Mouse (Mus musculus) MEL (cell line): ENCODE measurements around the gene Rhoh. TPM values are rescaled to one million over a fixed set of nuclear protein-coding genes. Genes with fewer than 3 reads are reported as not detected.

Experiments used
- DNase-seq: peaks from one replicate; pipeline ENCODE4 v3.0.0; 2011; ENCODE audit warnings: low read depth, low spot score
- H3K27ac ChIP-seq: 2 replicates; pipeline ENCODE4 v1.5.1; 2012; ENCODE audit warnings: low read depth, mild to moderate bottlenecking, control low read depth, low read length, moderate library complexity; ENCODE audit not compliant: control insufficient read depth
- H3K27me3 ChIP-seq, 2 experiments: fragments of 150-350 bp in 1 of 2; sonication (generic) in 1 of 2; 2 replicates each; pipeline ENCODE4 v1.6.1; 2012; ENCODE audit warnings: low read length in 2 of 2, mild to moderate bottlenecking in 2 of 2, improper control_type of control experiment in 1 of 2, moderate library complexity in 1 of 2; ENCODE audit not compliant: insufficient read depth in 2 of 2, control insufficient read depth in 1 of 2
- H3K36me3 ChIP-seq, 2 experiments: 2 replicates each; pipeline ENCODE4 v1.6.1; 2012 to 2014; ENCODE audit warnings: low read length in 2 of 2, improper control_type of control experiment in 1 of 2, inconsistent platforms in 1 of 2, mild to moderate bottlenecking in 1 of 2; ENCODE audit not compliant: insufficient read depth in 2 of 2, control insufficient read depth in 1 of 2
- H3K4me1 ChIP-seq, 2 experiments: fragments of 150-350 bp in 1 of 2; sonication (generic) in 1 of 2; 2 replicates each; pipeline ENCODE4 v1.6.1; 2012; ENCODE audit warnings: low read length in 2 of 2, improper control_type of control experiment in 1 of 2, mild to moderate bottlenecking in 1 of 2; ENCODE audit not compliant: insufficient read depth in 2 of 2, control insufficient read depth in 1 of 2
- H3K4me3 ChIP-seq, 2 experiments: fragments of 150-350 bp in 1 of 2; sonication (generic) in 1 of 2; 2 replicates each; pipeline ENCODE4 v1.5.1; 2012; ENCODE audit warnings: low read depth in 2 of 2, low read length in 2 of 2, mild to moderate bottlenecking in 2 of 2, moderate library complexity in 2 of 2, control low read depth in 1 of 2, improper control_type of control experiment in 1 of 2; ENCODE audit not compliant: control insufficient read depth in 1 of 2, insufficient read depth in 1 of 2
- H3K79me2 ChIP-seq: 2 replicates; pipeline ENCODE4 v1.6.1; 2012; ENCODE audit warnings: mild to moderate bottlenecking, low read length, moderate library complexity; ENCODE audit not compliant: control insufficient read depth, poor library complexity, insufficient read depth
- H3K9ac ChIP-seq: 2 replicates; pipeline ENCODE4 v1.6.1; 2012; ENCODE audit warnings: low read depth, mild to moderate bottlenecking, control low read depth, low read length, moderate library complexity; ENCODE audit not compliant: control insufficient read depth, poor library complexity, severe bottlenecking
- H3K9me3 ChIP-seq: fragments of 150-350 bp; sonication (generic); replicated peaks from 2 replicates; pipeline ENCODE4 v1.6.1; 2012; ENCODE audit warnings: mild to moderate bottlenecking, low read length, improper control_type of control experiment, moderate library complexity; ENCODE audit not compliant: insufficient read depth
- BHLHE40 ChIP-seq: IDR thresholded peaks from 2 replicates; pipeline ENCODE4 v1.6.1; 2012; ENCODE audit warnings: low read depth, mild to moderate bottlenecking, inconsistent platforms, low read length, improper control_type of control experiment, borderline replicate concordance
- EP300 ChIP-seq, 2 experiments: IDR thresholded peaks; 2 replicates each; pipeline ENCODE4 v1.6.1; 2011; ENCODE audit warnings: improper control_type of control experiment in 2 of 2, low read length in 2 of 2, low read depth in 1 of 2, mild to moderate bottlenecking in 1 of 2
- GATA1 ChIP-seq: IDR thresholded peaks from 2 replicates; pipeline ENCODE4 v1.6.1; 2011; ENCODE audit warnings: low read depth, low read length, improper control_type of control experiment
- HCFC1 ChIP-seq: IDR thresholded peaks from 2 replicates; pipeline ENCODE4 v1.6.1; 2012; ENCODE audit warnings: low read depth, mild to moderate bottlenecking, inconsistent platforms, low read length, improper control_type of control experiment, moderate library complexity
- MYC ChIP-seq: IDR thresholded peaks from 2 replicates; pipeline ENCODE4 v1.6.1; 2011; ENCODE audit warnings: low read depth, mild to moderate bottlenecking, low read length, improper control_type of control experiment, moderate library complexity
- NRF1 ChIP-seq: IDR thresholded peaks from 2 replicates; pipeline ENCODE4 v1.6.1; 2014; ENCODE audit warnings: low read depth, mild to moderate bottlenecking, inconsistent platforms, low read length, improper control_type of control experiment, moderate library complexity; ENCODE audit not compliant: poor library complexity, insufficient read depth, severe bottlenecking
- POLR2A ChIP-seq, 2 experiments: IDR thresholded peaks; 2 replicates each; pipeline ENCODE4 v1.6.1; 2011 to 2012; ENCODE audit warnings: low read length in 2 of 2, mild to moderate bottlenecking in 2 of 2, control low read depth in 1 of 2, improper control_type of control experiment in 1 of 2, low read depth in 1 of 2, moderate library complexity in 1 of 2; ENCODE audit not compliant: control insufficient read depth in 1 of 2, insufficient read depth in 1 of 2, poor library complexity in 1 of 2
- RAD21 ChIP-seq: IDR thresholded peaks from 2 replicates; pipeline ENCODE4 v1.6.1; 2011; ENCODE audit warnings: mild to moderate bottlenecking, low read depth, low read length, improper control_type of control experiment
- RCOR1 ChIP-seq: IDR thresholded peaks from 2 replicates; pipeline ENCODE4 v1.6.1; 2012; ENCODE audit warnings: low read depth, mild to moderate bottlenecking, inconsistent platforms, low read length, improper control_type of control experiment
- SMC3 ChIP-seq: IDR thresholded peaks from 2 replicates; pipeline ENCODE4 v1.6.1; 2011; ENCODE audit warnings: low read depth, low read length, improper control_type of control experiment
- TCF12 ChIP-seq: IDR thresholded peaks from 2 replicates; pipeline ENCODE4 v1.6.1; 2014; ENCODE audit warnings: low read depth, mild to moderate bottlenecking, inconsistent platforms, low read length, improper control_type of control experiment, moderate library complexity
- UBTF ChIP-seq: IDR thresholded peaks from 2 replicates; pipeline ENCODE4 v1.6.1; 2012; ENCODE audit warnings: low read depth, mild to moderate bottlenecking, inconsistent platforms, low read length, improper control_type of control experiment, moderate library complexity, borderline replicate concordance; ENCODE audit not compliant: insufficient read depth
- USF2 ChIP-seq, 2 experiments: IDR thresholded peaks; 2 replicates each; pipeline ENCODE4 v1.6.1; 2011 to 2012; ENCODE audit warnings: improper control_type of control experiment in 2 of 2, low read length in 2 of 2, borderline replicate concordance in 1 of 2, inconsistent platforms in 1 of 2, low read depth in 1 of 2, mild to moderate bottlenecking in 1 of 2; ENCODE audit not compliant: insufficient read depth in 1 of 2
- ZMIZ1 ChIP-seq: IDR thresholded peaks from 2 replicates; pipeline ENCODE4 v1.6.1; 2012; ENCODE audit warnings: low read depth, mild to moderate bottlenecking, inconsistent platforms, low read length, improper control_type of control experiment, moderate library complexity
- polyA plus RNA-seq, 2 experiments: library from polyadenylated mRNA; stranded (reverse) in 1 of 2; unstranded in 1 of 2; fragments of >175 nt in 1 of 2; fragments of >200 nt in 1 of 2; gene quantifications; 2 replicates each; pipeline versions ENCODE4 v1.2.1 to v1.2.4; 2012; ENCODE audit warnings: low replicate concordance in 2 of 2, low read depth in 1 of 2; ENCODE audit not compliant: insufficient read length in 2 of 2, insufficient read depth in 1 of 2, missing spikeins in 1 of 2
- total RNA-seq: library from RNA; depleted of rRNA; stranded (reverse); fragments of 300-350 nt; gene quantifications from 2 replicates; pipeline ENCODE4 v1.2.3, GENCODE M21; 2012

Rhoh gene
- total and polyA plus RNA-seq, 3 experiments, result 0.15 to 0.31 TPM; not detected in 1

DNA sequence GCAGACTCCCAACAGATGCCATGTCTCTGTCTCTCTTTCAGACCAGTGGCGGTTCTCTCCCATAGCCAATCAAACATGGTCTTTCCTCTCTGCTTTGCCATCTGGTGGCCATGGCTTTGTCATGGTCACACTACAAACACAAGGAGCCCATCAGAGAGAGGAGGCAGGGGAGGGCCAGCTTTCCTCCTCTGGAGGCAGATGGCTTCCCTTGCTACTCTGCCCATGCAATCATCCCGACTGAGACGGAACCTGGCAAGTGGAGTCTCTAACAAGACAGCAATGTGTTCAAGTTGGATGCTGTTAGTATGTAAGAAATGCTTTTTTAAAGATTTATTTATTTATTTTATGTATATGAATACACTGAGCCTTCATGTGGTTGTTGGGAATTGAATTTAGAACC is 58.9 kb downstream of the Rhoh start:
- TF ChIP-seq RAD21 (no peak), HCFC1 (no peak), SMC3 (no peak), UBTF (no peak), MYC (no peak), ZMIZ1 (no peak), GATA1 (no peak)
- Histone ChIP-seq H3K27ac (no peak overlapping the region), H3K79me2 (no peaks in the 10 kb centered on the region), H3K9ac (no peak overlapping the region), H3K27me3 (no peaks in the 10 kb centered on the region), H3K4me3 (no peak overlapping the region), H3K9me3 (no peaks in the 10 kb centered on the region), H3K4me1 (peaks cover 0 to 20% of the 10 kb centered on the region in 2 experiments), H3K36me3 (peaks cover 0 to 12% of the 10 kb centered on the region in 2 experiments; a peak in 2 of 4 replicates)
- no peak for DNase-seq

GRCm38 (mm10) chr5:65920701-65921426 is 59.9 kb downstream of the Rhoh start:
- no peak for DNase-seq
- Histone ChIP-seq H3K4me1 (peaks cover 0 to 20% of the 10 kb centered on the region in 2 experiments), H3K79me2 (no peaks in the 10 kb centered on the region), H3K27me3 (no peaks in the 10 kb centered on the region), H3K36me3 (peaks cover 0 to 12% of the 10 kb centered on the region in 2 experiments; a peak in 2 of 4 replicates), H3K9me3 (no peaks in the 10 kb centered on the region), H3K9ac (no peak overlapping the region), H3K27ac (no peak overlapping the region), H3K4me3 (no peak overlapping the region)
- TF ChIP-seq NRF1 (no peak), USF2 (IDR thresholded peaks at IDR 0.05; ENCODE audit: borderline replicate concordance in 1 of 2, insufficient read depth in 1 of 2, low read depth in 1 of 2, low read length in 2 of 2) (no peak), EP300 (IDR thresholded peaks at IDR 0.05; ENCODE audit: low read depth in 1 of 2, low read length in 2 of 2) (no peak), RCOR1 (no peak), GATA1 (no peak), TCF12 (no peak), BHLHE40 (no peak), POLR2A (IDR thresholded peaks at IDR 0.05; ENCODE audit: control insufficient read depth in 1 of 2, insufficient read depth in 1 of 2, low read depth in 1 of 2, low read length in 2 of 2, poor library complexity in 1 of 2) (no peak), ZMIZ1 (no peak)
